26 mouse cellular contexts compared by ENCODE assay signal in genomic region chr1:53811919-53812318, GRCm38 (mm10). TPM values are rescaled to one million over a fixed set of nuclear protein-coding genes. Genes with fewer than 3 reads are reported as not detected.
DNase-seq lines count a peak whose midpoint lies in the region; ATAC-seq and TF ChIP-seq lines count a peak whose summit lies in the region.
"Had no signal": no experiment of that assay in that cellular context is flagged by ENCODE, and none has a peak within 500 bp of the region (broad histone marks: within the 10 kb centered on the region; RNA-seq: fewer than 3 reads in every experiment).

No protein-coding gene starts in this region.

- no peak overlapping the region for H3K4me3 ChIP-seq in forebrain, embryonic 15.5 days
- no peak overlapping the region for H3K4me3 ChIP-seq in forebrain, embryonic 14.5 days (ENCODE audit: low read depth, low read length)
- H3K4me3 ChIP-seq in forebrain, postnatal 0 days (ENCODE audit: low read depth, low read length): no peak overlapping the region
- no peak overlapping the region for H3K4me3 ChIP-seq in forebrain, embryonic 13.5 days
- H3K4me3 ChIP-seq in midbrain, embryonic 16.5 days (ENCODE audit: low read depth, low read length): no peak overlapping the region
- no peak overlapping the region for H3K4me3 ChIP-seq in midbrain, embryonic 11.5 days (ENCODE audit: low read depth, low read length)
- H3K4me3 ChIP-seq: embryonic facial prominence, embryonic 13.5 days; embryonic facial prominence, embryonic 15.5 days; erythroblast, embryonic 14.5 days had no signal

- WGBS in forebrain, embryonic 15.5 days: 83% methylated on average over 4 of the region's 4 CpGs
- WGBS in forebrain, embryonic 14.5 days: 82% methylated on average over 4 of the region's 4 CpGs
- 78% methylated on average over 4 of the region's 4 CpGs for WGBS in forebrain, postnatal 0 days
- 83% methylated on average over 4 of the region's 4 CpGs for WGBS in forebrain, embryonic 13.5 days
- whole genome bisulfite sequencing in midbrain, embryonic 16.5 days: 87% methylated on average over 4 of the region's 4 CpGs
- WGBS in midbrain, embryonic 11.5 days: 87% methylated on average over 4 of the region's 4 CpGs

- no peak overlapping the region for H3K9ac ChIP-seq in forebrain, embryonic 15.5 days (replicated peaks)
- H3K9ac ChIP-seq in forebrain, embryonic 14.5 days (ENCODE audit: low read length): no peak overlapping the region
- H3K9ac ChIP-seq in forebrain, postnatal 0 days: no peak overlapping the region
- no peak overlapping the region for H3K9ac ChIP-seq in forebrain, embryonic 13.5 days
- H3K9ac ChIP-seq in midbrain, embryonic 16.5 days (ENCODE audit: low read depth, low read length): no peak overlapping the region
- H3K9ac ChIP-seq in midbrain, embryonic 11.5 days (ENCODE audit: low read length): no peak overlapping the region
- H3K9ac ChIP-seq: embryonic facial prominence, embryonic 13.5 days; embryonic facial prominence, embryonic 15.5 days had no signal

- H3K9me3 ChIP-seq in forebrain, embryonic 15.5 days: no peaks in the 10 kb centered on the region
- H3K9me3 ChIP-seq in forebrain, embryonic 14.5 days (replicated peaks; ENCODE audit: control insufficient read depth, low read length): no peaks in the 10 kb centered on the region
- H3K9me3 ChIP-seq in forebrain, postnatal 0 days (ENCODE audit: low read length): no peaks in the 10 kb centered on the region
- no peaks in the 10 kb centered on the region for H3K9me3 ChIP-seq in forebrain, embryonic 13.5 days (replicated peaks)
- H3K9me3 ChIP-seq in midbrain, embryonic 16.5 days (replicated peaks; ENCODE audit: control insufficient read depth, low read length, poor library complexity, severe bottlenecking): no peaks in the 10 kb centered on the region
- H3K9me3 ChIP-seq in midbrain, embryonic 11.5 days (ENCODE audit: control insufficient read depth, low read length): no peaks in the 10 kb centered on the region
- H3K9me3 ChIP-seq: embryonic facial prominence, embryonic 13.5 days; embryonic facial prominence, embryonic 15.5 days; G1E had no signal

- TF ChIP-seq CTCF in forebrain, postnatal 0 days (IDR thresholded peaks at IDR 0.05; ENCODE audit: low read depth): no peak
- TF ChIP-seq CTCF in brain, embryonic 14.5 days (IDR thresholded peaks at IDR 0.05; ENCODE audit: borderline replicate concordance, extremely low read depth, insufficient read depth, insufficient read length): no peak

- no peak overlapping the region for H3K4me2 ChIP-seq in forebrain, embryonic 15.5 days (replicated peaks)
- no peak overlapping the region for H3K4me2 ChIP-seq in forebrain, embryonic 14.5 days (ENCODE audit: low read length)
- no peak overlapping the region for H3K4me2 ChIP-seq in forebrain, postnatal 0 days (ENCODE audit: low read depth)
- H3K4me2 ChIP-seq in forebrain, embryonic 13.5 days: no peak overlapping the region
- no peak overlapping the region for H3K4me2 ChIP-seq in midbrain, embryonic 16.5 days (ENCODE audit: low read length)
- H3K4me2 ChIP-seq in midbrain, embryonic 11.5 days: no peak overlapping the region
- H3K4me2 ChIP-seq: embryonic facial prominence, embryonic 13.5 days; embryonic facial prominence, embryonic 15.5 days had no signal

- no peak overlapping the region for H3K27ac ChIP-seq in forebrain, embryonic 15.5 days (replicated peaks)
- no peak overlapping the region for H3K27ac ChIP-seq in forebrain, embryonic 14.5 days (ENCODE audit: low read depth, low read length)
- H3K27ac ChIP-seq in forebrain, postnatal 0 days (ENCODE audit: low read depth, low read length): no peak overlapping the region
- H3K27ac ChIP-seq in forebrain, embryonic 13.5 days: no peak overlapping the region
- no peak overlapping the region for H3K27ac ChIP-seq in midbrain, embryonic 16.5 days (ENCODE audit: low read length)
- H3K27ac ChIP-seq in midbrain, embryonic 11.5 days (ENCODE audit: low read depth, low read length): no peak overlapping the region
- H3K27ac ChIP-seq: embryonic facial prominence, embryonic 13.5 days; embryonic facial prominence, embryonic 15.5 days had no signal

- H3K4me1 ChIP-seq in forebrain, embryonic 15.5 days: no peaks in the 10 kb centered on the region
- H3K4me1 ChIP-seq in forebrain, embryonic 14.5 days (ENCODE audit: control insufficient read depth, insufficient read depth, low read length): no peaks in the 10 kb centered on the region
- H3K4me1 ChIP-seq in forebrain, postnatal 0 days (ENCODE audit: insufficient read depth): no peaks in the 10 kb centered on the region
- no peaks in the 10 kb centered on the region for H3K4me1 ChIP-seq in forebrain, embryonic 13.5 days
- H3K4me1 ChIP-seq in midbrain, embryonic 16.5 days (ENCODE audit: control insufficient read depth, insufficient read depth, low read length): no peaks in the 10 kb centered on the region
- H3K4me1 ChIP-seq in midbrain, embryonic 11.5 days (ENCODE audit: control insufficient read depth, insufficient read depth, low read length): no peaks in the 10 kb centered on the region
- H3K4me1 ChIP-seq: embryonic facial prominence, embryonic 15.5 days had no signal

- TF ChIP-seq POLR2A in brain, embryonic 14.5 days (IDR thresholded peaks at IDR 0.05; ENCODE audit: borderline replicate concordance, extremely low read depth, insufficient read depth, insufficient read length, poor library complexity, severe bottlenecking): no peak

- no peaks in the 10 kb centered on the region for H3K36me3 ChIP-seq in forebrain, embryonic 15.5 days
- no peaks in the 10 kb centered on the region for H3K36me3 ChIP-seq in forebrain, embryonic 14.5 days (ENCODE audit: control insufficient read depth, insufficient read depth, low read length)
- no peaks in the 10 kb centered on the region for H3K36me3 ChIP-seq in forebrain, postnatal 0 days (ENCODE audit: insufficient read depth)
- H3K36me3 ChIP-seq in forebrain, embryonic 13.5 days (ENCODE audit: poor library complexity, severe bottlenecking): no peaks in the 10 kb centered on the region; the same call in 1 of the 2 replicates
- peaks cover 4% of the 10 kb centered on the region for H3K36me3 ChIP-seq in midbrain, embryonic 16.5 days (ENCODE audit: control insufficient read depth, insufficient read depth, low read length)
- H3K36me3 ChIP-seq in midbrain, embryonic 11.5 days (ENCODE audit: control insufficient read depth, insufficient read depth, low read length): no peaks in the 10 kb centered on the region
- H3K36me3 ChIP-seq: embryonic facial prominence, embryonic 15.5 days; G1E had no signal

- H3K27me3 ChIP-seq in forebrain, embryonic 15.5 days: no peaks in the 10 kb centered on the region
- no peaks in the 10 kb centered on the region for H3K27me3 ChIP-seq in forebrain, embryonic 14.5 days (replicated peaks; ENCODE audit: control insufficient read depth, insufficient read depth, low read length)
- H3K27me3 ChIP-seq in forebrain, postnatal 0 days (ENCODE audit: insufficient read depth, low read length): no peaks in the 10 kb centered on the region
- no peaks in the 10 kb centered on the region for H3K27me3 ChIP-seq in forebrain, embryonic 13.5 days
- H3K27me3 ChIP-seq in midbrain, embryonic 16.5 days (ENCODE audit: control insufficient read depth, insufficient read depth, low read depth, low read length): no peaks in the 10 kb centered on the region
- no peaks in the 10 kb centered on the region for H3K27me3 ChIP-seq in midbrain, embryonic 11.5 days (ENCODE audit: control insufficient read depth, insufficient read depth, low read length)
- H3K27me3 ChIP-seq: CH12.LX; embryonic facial prominence, embryonic 13.5 days; embryonic facial prominence, embryonic 15.5 days; Patski had no signal

- DNase-seq in forebrain, embryonic 14.5 days (ENCODE audit: low spot score): no peak
- no peak for DNase-seq in forebrain, postnatal 0 days
- DNase-seq in midbrain, embryonic 11.5 days (ENCODE audit: low spot score, missing footprints): no peak
- DNase-seq in brain, embryonic 14.5 days (ENCODE audit: low read depth): peak; percentile 3
- DNase-seq: adrenal gland, adult 8-10 months; adrenal gland, postnatal 14 days; adrenal gland, postnatal 36 days; B cell, adult 2 months; cerebellum, adult 11 months; cerebellum, adult 18-20 months; cerebellum, adult 8-10 months; cerebellum, adult 9-11 months; cerebellum, postnatal 14 days; cerebellum, postnatal 36 days; embryo, embryonic 11 days had no signal

- 0 out of 2 replicates have a peak, but pooled peaks have one; percentile 58 for ATAC-seq in forebrain, embryonic 15.5 days (replicated peaks)
- ATAC-seq in forebrain, embryonic 14.5 days: no peak
- ATAC-seq in forebrain, postnatal 0 days: peak; percentile 60; the same call in 1 of the 2 replicates
- ATAC-seq in forebrain, embryonic 13.5 days: no peak
- 0 out of 2 replicates have a peak, but pooled peaks have one; percentile 25 for ATAC-seq in midbrain, embryonic 16.5 days
- no peak for ATAC-seq in midbrain, embryonic 11.5 days (ENCODE audit: low FRiP score)
- ATAC-seq: activated CD4-positive, CD25-positive, alpha-beta regulatory T cell, adult 4 months; CD4-positive, CD25-positive, alpha-beta regulatory T cell, adult 4 months; Patski had no signal

RNA-seq across cellular contexts. Expression of gene Stk17b, which starts 26.9 kb away (rescaled TPM):
- polyA plus RNA-seq in forebrain, embryonic 15.5 days (2015; fragmentation: Nextera tagmentation; extraction: Ambion mirVana): 5.4 and 5.9 TPM in 2 replicates
- polyA plus RNA-seq in forebrain, embryonic 14.5 days (2014; fragmentation: Nextera tagmentation; extraction: Ambion mirVana): 7.4 and 7.7 TPM in 2 replicates
- total RNA-seq in forebrain, postnatal 0 days (2014; rRNA removed): 7.2 and 7.8 TPM in 2 replicates
- polyA plus RNA-seq in forebrain, postnatal 0 days (2015; fragmentation: Nextera tagmentation; extraction: Ambion mirVana): 4.1 and 4.4 TPM in 2 replicates
- polyA plus RNA-seq in forebrain, embryonic 13.5 days (2015; fragmentation: Nextera tagmentation; extraction: Ambion mirVana): 9.0 and 9.7 TPM in 2 replicates
- 3.4 and 5.1 TPM in 2 replicates for polyA plus RNA-seq in midbrain, embryonic 16.5 days (2015; fragmentation: Nextera tagmentation; extraction: Ambion mirVana)
- 9.9 and 10.0 TPM in 2 replicates for polyA plus RNA-seq in midbrain, embryonic 11.5 days (2014; fragmentation: Nextera tagmentation; extraction: Ambion mirVana)
- 2.2 and 2.6 TPM in 2 replicates for polyA plus RNA-seq in brain, embryonic 14.5 days (2012; rRNA removed)

Comparison
In these comparisons a context has a peak if more than half of its experiments do, and no peak if none do; other contexts are left out.
1. ATAC-seq: peak in forebrain, embryonic 15.5 days (single experiment), forebrain, postnatal 0 days (single experiment) and midbrain, embryonic 16.5 days (single experiment); none in forebrain, embryonic 14.5 days (single experiment), forebrain, embryonic 13.5 days (single experiment) and midbrain, embryonic 11.5 days (single experiment).